Mouse (Mus musculus) heart, postnatal 36 days (tissue): ENCODE data around the gene Ampd2. TPM values are rescaled to one million over a fixed set of nuclear protein-coding genes. Genes with fewer than 3 reads are reported as not detected.

Source experiments
- total RNA-seq, 2 experiments: library from RNA; stranded (reverse); gene quantifications; 2 replicates each; pipeline ENCODE4 v1.2.3; 2021

Ampd2 gene
- total RNA-seq, 2 experiments from 2014 or later = 4.6 to 5.1 TPM

Other genes starting within 250 kb of the Ampd2 start
- not detected for gene Eps8l3, start 209.4 kb downstream of the Ampd2 start, total RNA-seq
- 10 to 100 TPM; 50.5 to 51.2 TPM for gene Gstm5, start 190.8 kb downstream of the Ampd2 start, total RNA-seq
- 10 to 100 TPM; 71.7 to 74.3 TPM for gene Gstm7, start 154.8 kb downstream of the Ampd2 start, total RNA-seq
- gene Gstm6, start 142.9 kb downstream of the Ampd2 start, total RNA-seq = 1 to 10 TPM; 3.0 to 3.3 TPM
- not detected for gene Gstm3, start 117.4 kb downstream of the Ampd2 start, total RNA-seq
- gene Gstm2, start 100.2 kb downstream of the Ampd2 start, total RNA-seq = 100 to 1,000 TPM; 161 to 186 TPM
- gene Gstm1, start 68.7 kb downstream of the Ampd2 start, total RNA-seq = 100 to 1,000 TPM; 265 to 324 TPM
- 10 to 100 TPM; 12.3 to 13.3 TPM for gene Gstm4, start 41.8 kb downstream of the Ampd2 start, total RNA-seq
- not detected for gene Gnat2, start 6.1 kb upstream of the Ampd2 start, total RNA-seq
- 10 to 100 TPM; 18.3 to 20.0 TPM for gene Gnai3, start 59.5 kb upstream of the Ampd2 start, total RNA-seq
- not detected for gene Gpr61, start 68.2 kb upstream of the Ampd2 start, total RNA-seq
- 10 to 100 TPM; 15.1 to 15.5 TPM for gene Amigo1, start 99.7 kb upstream of the Ampd2 start, total RNA-seq
- 1 to 10 TPM; 5.3 to 5.5 TPM for gene Cyb561d1, start 114.6 kb upstream of the Ampd2 start, total RNA-seq
- 1 to 10 TPM; 2.6 to 3.2 TPM for gene Atxn7l2, start 124.3 kb upstream of the Ampd2 start, total RNA-seq
- gene Sypl2, start 140.0 kb upstream of the Ampd2 start, total RNA-seq = under 1 TPM; 0.70 to 0.80 TPM
- 10 to 100 TPM; 54.3 to 55.2 TPM for gene Psma5, start 170.3 kb upstream of the Ampd2 start, total RNA-seq
- 10 to 100 TPM; 18.7 to 20.3 TPM for gene Sort1, start 197.4 kb upstream of the Ampd2 start, total RNA-seq